ENCODE assay signal across 11 mouse cellular contexts in genomic region chr17:29399241-29399910, GRCm38 (mm10). TPM values are rescaled to one million over a fixed set of nuclear protein-coding genes. Genes with fewer than 3 reads are reported as not detected.
DNase-seq lines count a peak whose midpoint lies in the region; ATAC-seq and TF ChIP-seq lines count a peak whose summit lies in the region.
"Had no signal": no experiment of that assay in that cellular context is flagged by ENCODE, and none has a peak within 500 bp of the region (broad histone marks: within the 10 kb centered on the region; RNA-seq: fewer than 3 reads in every experiment).

No protein-coding gene starts in this region.

- no peak for ATAC-seq in forebrain, embryonic 14.5 days
- ATAC-seq in forebrain, embryonic 16.5 days, result no peak
- no peak for ATAC-seq in liver, postnatal 0 days

- TF ChIP-seq CTCF in liver, postnatal 0 days (IDR thresholded peaks at IDR 0.05; ENCODE audit: low read depth), result no peak

- no peak overlapping the region for H3K27ac ChIP-seq in forebrain, embryonic 14.5 days (ENCODE audit: low read depth, low read length)
- H3K27ac ChIP-seq in forebrain, embryonic 16.5 days (ENCODE audit: low read length), result no peak overlapping the region
- H3K27ac ChIP-seq in liver, postnatal 0 days (ENCODE audit: low read depth), result peak overlapping the region; percentile 93
- H3K27ac ChIP-seq: layer of hippocampus, adult 2 months; lung, embryonic 15.5 days had no signal

- no peaks in the 10 kb centered on the region for H3K36me3 ChIP-seq in forebrain, embryonic 14.5 days (ENCODE audit: control insufficient read depth, insufficient read depth, low read length)
- no peaks in the 10 kb centered on the region for H3K36me3 ChIP-seq in forebrain, embryonic 16.5 days (ENCODE audit: control insufficient read depth, insufficient read depth)
- no peaks in the 10 kb centered on the region for H3K36me3 ChIP-seq in liver, postnatal 0 days (replicated peaks; ENCODE audit: insufficient read depth, low read length)
- H3K36me3 ChIP-seq: lung, embryonic 15.5 days had no signal

- peak; percentile 31 for DNase-seq in forebrain, embryonic 14.5 days (ENCODE audit: low spot score)
- peak; percentile 22 for DNase-seq in urinary bladder, postnatal 14 days (ENCODE audit: low spot score)
- no peak for DNase-seq in urinary bladder, postnatal 10 days (ENCODE audit: low spot score)
- DNase-seq in liver, postnatal 0 days, result peak; percentile 56
- peak; percentile 93 for DNase-seq in yolk sac, embryonic 10.5 days (ENCODE audit: low spot score)
- DNase-seq in thymus, postnatal 36 days, result no peak
- no peak for DNase-seq in thymus, postnatal 4 days
- DNase-seq: adrenal gland, adult 8-10 months had no signal

- H3K27me3 ChIP-seq in forebrain, embryonic 14.5 days (replicated peaks; ENCODE audit: control insufficient read depth, insufficient read depth, low read length), result no peaks in the 10 kb centered on the region; the same call in 1 of the 2 replicates
- H3K27me3 ChIP-seq in forebrain, embryonic 16.5 days (replicated peaks; ENCODE audit: control insufficient read depth, insufficient read depth, low read length), result peaks cover 3% of the 10 kb centered on the region; the same call in 1 of the 2 replicates
- no peaks in the 10 kb centered on the region for H3K27me3 ChIP-seq in liver, postnatal 0 days (ENCODE audit: insufficient read depth, low read length)
- H3K27me3 ChIP-seq: lung, embryonic 15.5 days had no signal

- H3K9me3 ChIP-seq in forebrain, embryonic 14.5 days (replicated peaks; ENCODE audit: control insufficient read depth, low read length), result no peaks in the 10 kb centered on the region
- H3K9me3 ChIP-seq in forebrain, embryonic 16.5 days (ENCODE audit: control insufficient read depth, low read length), result no peaks in the 10 kb centered on the region
- H3K9me3 ChIP-seq in liver, postnatal 0 days (ENCODE audit: low read length), result no peaks in the 10 kb centered on the region
- H3K9me3 ChIP-seq: lung, embryonic 15.5 days had no signal

- TF ChIP-seq EP300 in liver, postnatal 0 days (IDR thresholded peaks at IDR 0.05; ENCODE audit: low read depth), result peak; percentile 44; the same call in 1 of the 2 replicates

- H3K9ac ChIP-seq in forebrain, embryonic 14.5 days (ENCODE audit: low read length), result no peak overlapping the region
- no peak overlapping the region for H3K9ac ChIP-seq in forebrain, embryonic 16.5 days (replicated peaks; ENCODE audit: low read depth, low read length)
- peak overlapping the region; percentile 47; the same call in 1 of the 2 replicates for H3K9ac ChIP-seq in liver, postnatal 0 days (replicated peaks)
- H3K9ac ChIP-seq: lung, embryonic 15.5 days had no signal

- H3K4me1 ChIP-seq in forebrain, embryonic 14.5 days (ENCODE audit: control insufficient read depth, insufficient read depth, low read length), result peaks cover 10% of the 10 kb centered on the region
- H3K4me1 ChIP-seq in forebrain, embryonic 16.5 days (replicated peaks; ENCODE audit: control insufficient read depth, insufficient read depth, low read length), result peaks cover 22% of the 10 kb centered on the region
- H3K4me1 ChIP-seq in liver, postnatal 0 days (ENCODE audit: insufficient read depth), result peaks cover 49% of the 10 kb centered on the region

- H3K4me3 ChIP-seq in forebrain, embryonic 14.5 days (ENCODE audit: low read depth, low read length), result no peak overlapping the region
- H3K4me3 ChIP-seq in forebrain, embryonic 16.5 days (replicated peaks; ENCODE audit: low read length), result no peak overlapping the region
- no peak overlapping the region for H3K4me3 ChIP-seq in liver, postnatal 0 days (ENCODE audit: low read depth, low read length)
- H3K4me3 ChIP-seq: layer of hippocampus, adult 2 months; lung, embryonic 15.5 days had no signal

- WGBS in forebrain, embryonic 14.5 days, result 55% methylated on average over 14 of the region's 14 CpGs
- 61% methylated on average over 14 of the region's 14 CpGs for WGBS in forebrain, embryonic 16.5 days
- whole genome bisulfite sequencing in liver, postnatal 0 days (ENCODE audit: insufficient replicate concordance), result 68% methylated on average over 13 of the region's 14 CpGs

- H3K4me2 ChIP-seq in forebrain, embryonic 14.5 days (ENCODE audit: low read length), result no peak overlapping the region
- no peak overlapping the region for H3K4me2 ChIP-seq in forebrain, embryonic 16.5 days (ENCODE audit: low read length)
- no peak overlapping the region for H3K4me2 ChIP-seq in liver, postnatal 0 days (ENCODE audit: low read depth, low read length)

RNA-seq across cellular contexts. Expression of gene Fgd2, which starts 38.7 kb away (rescaled TPM):
- 3.4 and 6.1 TPM in 2 replicates for polyA plus RNA-seq in forebrain, embryonic 14.5 days (2014; fragmentation: Nextera tagmentation; extraction: Ambion mirVana)
- polyA plus RNA-seq in forebrain, embryonic 16.5 days (2015; fragmentation: Nextera tagmentation; extraction: Ambion mirVana), result 5.5 and 9.7 TPM in 2 replicates
- polyA plus RNA-seq in liver, postnatal 0 days (2015; fragmentation: Nextera tagmentation; extraction: Ambion mirVana), result 6.3 and 8.9 TPM in 2 replicates

RNA-seq across cellular contexts. Expression of gene Mtch1, which starts 51.6 kb away (rescaled TPM):
- polyA plus RNA-seq in forebrain, embryonic 14.5 days (2014; fragmentation: Nextera tagmentation; extraction: Ambion mirVana), result 418 and 521 TPM in 2 replicates
- polyA plus RNA-seq in forebrain, embryonic 16.5 days (2015; fragmentation: Nextera tagmentation; extraction: Ambion mirVana), result 417 and 434 TPM in 2 replicates
- 49.0 and 57.5 TPM in 2 replicates for polyA plus RNA-seq in liver, postnatal 0 days (2015; fragmentation: Nextera tagmentation; extraction: Ambion mirVana)

Comparison
In these comparisons a context has a peak if more than half of its experiments do, and no peak if none do; other contexts are left out.
1. DNase-seq: peak in forebrain, embryonic 14.5 days (single experiment), urinary bladder, postnatal 14 days (single experiment), liver, postnatal 0 days (single experiment) and yolk sac, embryonic 10.5 days (single experiment); none in urinary bladder, postnatal 10 days (single experiment), thymus, postnatal 36 days (0 of 2) and thymus, postnatal 4 days (single experiment).